Comparison of ENCODE assay signal across 8 mouse cellular contexts in genomic region chr6:125095391-125096278, GRCm38 (mm10). TPM values are rescaled to one million over a fixed set of nuclear protein-coding genes. Genes with fewer than 3 reads are reported as not detected.
A peak's percentile ranks its signal among the peaks of the same experiment; 100 is the strongest.
DNase-seq lines count a peak whose midpoint lies in the region; ATAC-seq and TF ChIP-seq lines count a peak whose summit lies in the region.

Gene Chd4 (plus strand): TSS chr6:125095981.

- no peaks in the 10 kb centered on the region for H3K27me3 ChIP-seq in C2C12 (ENCODE audit: control insufficient read depth, insufficient read depth, insufficient read length)
- no peaks in the 10 kb centered on the region for H3K27me3 ChIP-seq in heart, embryonic 11.5 days (ENCODE audit: control insufficient read depth, insufficient read depth, low read length)
- H3K27me3 ChIP-seq in kidney, embryonic 16.5 days (ENCODE audit: insufficient read depth, low read length), result no peaks in the 10 kb centered on the region

- 3% methylated on average over 39 of the region's 45 CpGs for WGBS in heart, embryonic 11.5 days (ENCODE audit: insufficient replicate concordance)
- WGBS in kidney, embryonic 16.5 days, result 1% methylated on average over 43 of the region's 45 CpGs

- H3K79me3 ChIP-seq in C2C12 (ENCODE audit: low read depth), result peaks cover 38% of the 10 kb centered on the region

- peak within 1 kb of the TSS; percentile 92 for H3K4me3 ChIP-seq in C2C12 (ENCODE audit: insufficient read depth, poor library complexity, severe bottlenecking)
- H3K4me3 ChIP-seq in heart, embryonic 11.5 days (ENCODE audit: low read depth, low read length), result peak within 1 kb of the TSS; percentile 99
- peak within 1 kb of the TSS; percentile 93 for H3K4me3 ChIP-seq in kidney, embryonic 16.5 days (ENCODE audit: low read length)

- H3ac ChIP-seq in C2C12 (ENCODE audit: control insufficient read depth, insufficient read length, low read depth), result peak within 1 kb of the TSS; percentile 83

- peak within 1 kb of the TSS; percentile 98 for H3K4me2 ChIP-seq in heart, embryonic 11.5 days
- peak within 1 kb of the TSS; percentile 85 for H3K4me2 ChIP-seq in kidney, embryonic 16.5 days (replicated peaks; ENCODE audit: low read depth, low read length)

- no peaks in the 10 kb centered on the region for H3K9me3 ChIP-seq in heart, embryonic 11.5 days (replicated peaks; ENCODE audit: control insufficient read depth, low read length)
- no peaks in the 10 kb centered on the region for H3K9me3 ChIP-seq in kidney, embryonic 16.5 days (ENCODE audit: low read length)

- ATAC-seq in erythroblast, adult 5-6 weeks (replicated peaks; ENCODE audit: low FRiP score, poor library complexity, severe bottlenecking), result peak; percentile 75
- peak; percentile 71 for ATAC-seq in heart, embryonic 11.5 days (replicated peaks; ENCODE audit: insufficient number of reproducible peaks, low FRiP score, low TSS enrichment)
- peak; percentile 66 for ATAC-seq in kidney, embryonic 16.5 days (ENCODE audit: low FRiP score, low TSS enrichment)
- peak; percentile 41 for ATAC-seq in monocyte, adult 5-6 weeks (replicated peaks; ENCODE audit: insufficient number of reproducible peaks, low FRiP score, low TSS enrichment, poor library complexity, severe bottlenecking)

- H3K36me3 ChIP-seq in C2C12 (ENCODE audit: control insufficient read depth, insufficient read depth), result peaks cover 21% of the 10 kb centered on the region
- H3K36me3 ChIP-seq in heart, embryonic 11.5 days (ENCODE audit: control insufficient read depth, insufficient read depth, low read length), result 0 out of 2 replicates have a peak, but pooled peaks cover 3% of the 10 kb centered on the region
- peaks cover 12% of the 10 kb centered on the region for H3K36me3 ChIP-seq in kidney, embryonic 16.5 days (ENCODE audit: insufficient read depth, low read length)

- peaks cover 30% of the 10 kb centered on the region for H3K4me1 ChIP-seq in heart, embryonic 11.5 days (ENCODE audit: control insufficient read depth, insufficient read depth, low read length)
- peaks cover 40% of the 10 kb centered on the region for H3K4me1 ChIP-seq in kidney, embryonic 16.5 days (ENCODE audit: insufficient read depth, low read length)

- peak; percentile 98 for DNase-seq in brain, embryonic 14.5 days (ENCODE audit: low read depth)
- peak; percentile 97 for DNase-seq in liver
- peak; percentile 93 to 95 for DNase-seq in spleen, postnatal 36 days (ENCODE audit: low spot score in 2 of 2)

- H3K79me2 ChIP-seq in C2C12 (ENCODE audit: control insufficient read depth, insufficient read depth), result peaks cover 44% of the 10 kb centered on the region

- TF ChIP-seq CTCF in C2C12 (IDR thresholded peaks at IDR 0.05; ENCODE audit: control insufficient read depth, insufficient read depth, insufficient read length), result no peak
- no peak for TF ChIP-seq CTCF in brain, embryonic 14.5 days (IDR thresholded peaks at IDR 0.05; ENCODE audit: borderline replicate concordance, extremely low read depth, insufficient read depth, insufficient read length)

- H3K27ac ChIP-seq in heart, embryonic 11.5 days (ENCODE audit: low read depth, low read length), result peak within 1 kb of the TSS; percentile 97
- peak within 1 kb of the TSS; percentile 99 for H3K27ac ChIP-seq in kidney, embryonic 16.5 days (ENCODE audit: low read length)

- peak within 1 kb of the TSS; percentile 98 for H3K9ac ChIP-seq in heart, embryonic 11.5 days (ENCODE audit: low read depth, low read length)
- peak within 1 kb of the TSS; percentile 95 for H3K9ac ChIP-seq in kidney, embryonic 16.5 days (replicated peaks; ENCODE audit: low read length)

- TF ChIP-seq POLR2A in brain, embryonic 14.5 days (IDR thresholded peaks at IDR 0.05; ENCODE audit: borderline replicate concordance, extremely low read depth, insufficient read depth, insufficient read length, poor library complexity, severe bottlenecking), result peak; percentile 56; the same call in 1 of the 2 replicates

TF ChIP-seq in C2C12, 6 proteins besides CTCF, POLR2A, EP300 and RAD21:
- TF ChIP-seq FOSL1 (IDR thresholded peaks at IDR 0.05; ENCODE audit: insufficient read depth, low read length, poor library complexity, severe bottlenecking), result no peak
- no peak for TF ChIP-seq USF1 (IDR thresholded peaks at IDR 0.05; ENCODE audit: low read depth)
- TF ChIP-seq MAX (IDR thresholded peaks at IDR 0.05), result no peak
- no peak for TF ChIP-seq MYOG (IDR thresholded peaks at IDR 0.05; ENCODE audit: control insufficient read depth, extremely low read depth, insufficient read length)
- no peak for TF ChIP-seq CEBPB (IDR thresholded peaks at IDR 0.05; ENCODE audit: low read depth)
- no peak for TF ChIP-seq MYOD1 (IDR thresholded peaks at IDR 0.05; ENCODE audit: control insufficient read depth, insufficient read length, low read depth)

RNA-seq across cellular contexts. Expression of gene Chd4, which starts in this region (rescaled TPM):
- 99.7 TPM for polyA plus RNA-seq in C2C12 (2012; fragmentation: generic; extraction: Trizol)
- 69.8 and 142 TPM in 2 replicates for polyA plus RNA-seq in brain, embryonic 14.5 days (2012; rRNA removed)
- 31.8 and 50.0 TPM in 2 replicates for total RNA-seq in erythroblast, adult 5-6 weeks (2015; ENCODE audit: low replicate concordance)
- total RNA-seq in erythroblast, adult 5-6 weeks (2017; ENCODE audit: low replicate concordance), result 70.6 and 102 TPM in 2 replicates
- polyA plus RNA-seq in heart, embryonic 11.5 days (2014; fragmentation: Nextera tagmentation; extraction: Ambion mirVana), result 64.4 and 67.8 TPM in 2 replicates
- 72.0 and 80.4 TPM in 2 replicates for polyA plus RNA-seq in kidney, embryonic 16.5 days (2015; fragmentation: Nextera tagmentation; extraction: Ambion mirVana)
- total RNA-seq in monocyte, adult 5-6 weeks (2017), result 275 to 395 TPM (median 283 TPM) in 3 replicates

Comparison
In these comparisons a context has a peak if more than half of its experiments do, and no peak if none do; other contexts are left out.
1. Peak in every context shown above with its lines: DNase-seq, ATAC-seq, H3K4me3 ChIP-seq and H3K27ac ChIP-seq.